Comparison of ENCODE assay signal across 8 mouse cellular contexts in the genomic region with DNA sequence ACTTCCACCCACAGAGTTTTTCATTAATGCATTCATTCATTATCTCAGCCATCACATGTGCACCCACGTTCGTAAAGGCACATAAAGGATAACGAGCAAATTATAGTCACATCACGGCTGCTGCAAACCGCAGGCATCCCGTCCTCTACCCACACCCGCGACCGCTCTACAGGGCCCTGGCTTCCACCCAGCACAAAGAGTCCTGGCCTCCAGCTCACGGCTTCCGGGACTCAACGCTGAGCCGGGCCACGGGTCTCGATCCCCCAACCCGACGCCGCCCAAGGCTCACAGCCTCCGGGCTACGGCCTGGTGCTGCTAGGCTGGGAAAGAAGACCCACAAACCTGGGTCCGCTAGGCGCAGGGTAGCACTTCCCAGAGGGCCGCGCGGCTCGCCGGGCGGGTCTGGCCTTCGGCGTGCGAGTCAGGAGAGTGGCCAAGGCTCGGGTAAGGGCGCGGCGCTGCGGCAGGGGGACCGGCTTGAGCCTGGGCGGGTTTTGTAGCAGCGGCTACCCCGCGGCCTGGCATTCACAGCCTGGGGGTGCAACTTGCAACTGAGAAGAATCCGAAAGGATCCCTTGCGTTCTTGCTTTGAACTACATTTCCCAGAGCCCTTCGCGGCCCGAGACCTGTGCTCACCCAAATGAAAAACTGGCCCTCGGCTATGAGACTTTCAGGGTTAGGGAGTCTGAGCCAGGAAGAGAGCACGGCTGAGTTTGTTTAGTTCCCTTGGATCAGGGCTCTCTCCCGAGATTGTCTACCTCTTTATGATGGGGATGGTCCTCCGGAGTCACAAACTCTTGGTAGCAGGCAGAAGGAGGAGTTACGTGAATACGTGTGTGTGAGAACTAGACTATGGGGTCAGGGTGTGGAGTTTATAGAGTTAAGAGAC. TPM values are rescaled to one million over a fixed set of nuclear protein-coding genes. Genes with fewer than 3 reads are reported as not detected.
DNase-seq lines count a peak whose midpoint lies in the region; ATAC-seq lines count a peak whose summit lies in the region.

Zfp74 (minus strand) TSS at position 577 of the 889 bp plus-strand sequence.

- no peaks in the 10 kb centered on the region for H3K4me1 ChIP-seq in brown adipose tissue, adult 24 weeks (ENCODE audit: control insufficient read depth, insufficient read depth, insufficient read length, low read length)
- peaks cover 5% of the 10 kb centered on the region; the same call in 1 of the 2 replicates for H3K4me1 ChIP-seq in heart, embryonic 13.5 days
- peaks cover 16% of the 10 kb centered on the region for H3K4me1 ChIP-seq in liver, embryonic 12.5 days
- H3K4me1 ChIP-seq in stomach, embryonic 15.5 days: peaks cover 4% of the 10 kb centered on the region; the same call in 1 of the 2 replicates

- H3K4me3 ChIP-seq in brown adipose tissue, adult 24 weeks (ENCODE audit: insufficient read depth, low read depth, low read length): peak within 1 kb of the TSS; percentile 100
- H3K4me3 ChIP-seq in heart, embryonic 13.5 days: peak within 1 kb of the TSS; percentile 76
- H3K4me3 ChIP-seq in liver, embryonic 12.5 days: peak within 1 kb of the TSS; percentile 69
- peak within 1 kb of the TSS; percentile 63 for H3K4me3 ChIP-seq in stomach, embryonic 15.5 days (replicated peaks)

- DNase-seq in CD4-positive, CD25-positive, alpha-beta regulatory T cell, adult 2 months (ENCODE audit: low read depth, low spot score): peak; percentile 83
- peak; percentile 25 for DNase-seq in fat pad, adult 2 months (ENCODE audit: extremely low read depth, low read depth, low spot score)
- peak; percentile 86 for DNase-seq in kidney, postnatal 10 days
- DNase-seq in natural killer cell, adult 2 months (ENCODE audit: low spot score in 2 of 2): peak; percentile 57 to 62

- H3K4me2 ChIP-seq in heart, embryonic 13.5 days: peak within 1 kb of the TSS; percentile 69
- peak within 1 kb of the TSS; percentile 75 for H3K4me2 ChIP-seq in liver, embryonic 12.5 days
- H3K4me2 ChIP-seq in stomach, embryonic 15.5 days: peak within 1 kb of the TSS; percentile 74

- 0 out of 2 replicates have a peak, but pooled peaks cover 4% of the 10 kb centered on the region for H3K9me3 ChIP-seq in heart, embryonic 13.5 days
- H3K9me3 ChIP-seq in liver, embryonic 12.5 days (replicated peaks): no peaks in the 10 kb centered on the region
- no peaks in the 10 kb centered on the region for H3K9me3 ChIP-seq in stomach, embryonic 15.5 days

- H3K27me3 ChIP-seq in heart, embryonic 13.5 days (replicated peaks): no peaks in the 10 kb centered on the region
- H3K27me3 ChIP-seq in liver, embryonic 12.5 days (replicated peaks): no peaks in the 10 kb centered on the region
- H3K27me3 ChIP-seq in stomach, embryonic 15.5 days (replicated peaks): no peaks in the 10 kb centered on the region

- 1% methylated on average over 52 of the region's 52 CpGs for WGBS in heart, embryonic 13.5 days
- WGBS in liver, embryonic 12.5 days (ENCODE audit: insufficient replicate concordance): 3% methylated on average over 52 of the region's 52 CpGs
- under 1% methylated on average over 52 of the region's 52 CpGs for WGBS in stomach, embryonic 15.5 days

- peaks cover 28% of the 10 kb centered on the region for H3K36me3 ChIP-seq in heart, embryonic 13.5 days
- H3K36me3 ChIP-seq in liver, embryonic 12.5 days: peaks cover 16% of the 10 kb centered on the region
- no peaks in the 10 kb centered on the region for H3K36me3 ChIP-seq in stomach, embryonic 15.5 days

- peak within 1 kb of the TSS; percentile 89 for H3K27ac ChIP-seq in brown adipose tissue, adult 24 weeks (replicated peaks; ENCODE audit: low read depth, low read length)
- peak within 1 kb of the TSS; percentile 95 for H3K27ac ChIP-seq in heart, embryonic 13.5 days (replicated peaks)
- H3K27ac ChIP-seq in liver, embryonic 12.5 days: peak within 1 kb of the TSS; percentile 87
- peak within 1 kb of the TSS; percentile 92 for H3K27ac ChIP-seq in stomach, embryonic 15.5 days

- ATAC-seq in heart, embryonic 13.5 days (ENCODE audit: extremely low read depth, insufficient number of reproducible peaks, low FRiP score, low TSS enrichment): peak; percentile 78
- peak; percentile 94 for ATAC-seq in liver, embryonic 12.5 days
- ATAC-seq in stomach, embryonic 15.5 days (ENCODE audit: insufficient read depth, low FRiP score, low read depth): peak; percentile 87

- H3K9ac ChIP-seq in heart, embryonic 13.5 days: peak within 1 kb of the TSS; percentile 93
- H3K9ac ChIP-seq in liver, embryonic 12.5 days: peak within 1 kb of the TSS; percentile 81
- peak within 1 kb of the TSS; percentile 77 for H3K9ac ChIP-seq in stomach, embryonic 15.5 days

RNA-seq across cellular contexts. Expression of gene Zfp74, which starts in this region (rescaled TPM):
- 5.3 and 7.3 TPM in 2 replicates for polyA plus RNA-seq in brown adipose tissue, adult 24 weeks (2012; ENCODE audit: insufficient read depth, insufficient read length, missing spikeins)
- 7.2 TPM in 2 replicates for polyA plus RNA-seq in heart, embryonic 13.5 days (2015; fragmentation: Nextera tagmentation; extraction: Ambion mirVana)
- 3.6 and 4.8 TPM in 2 replicates for polyA plus RNA-seq in liver, embryonic 12.5 days (2016; fragmentation: Nextera tagmentation; extraction: Ambion mirVana)
- polyA plus RNA-seq in stomach, embryonic 15.5 days (2015; fragmentation: Nextera tagmentation; extraction: Ambion mirVana): 9.2 and 10.2 TPM in 2 replicates

Comparison
In these comparisons a context has a peak if more than half of its experiments do, and no peak if none do; other contexts are left out.
1. Peak in every context shown above with its lines: DNase-seq, ATAC-seq, H3K4me3 ChIP-seq and H3K27ac ChIP-seq.
2. DNase-seq: peak in every context shown above with its lines; median percentile 86 in kidney, postnatal 10 days; 83 in CD4-positive, CD25-positive, alpha-beta regulatory T cell, adult 2 months; 60 in natural killer cell, adult 2 months; 25 in fat pad, adult 2 months.